Mouse (Mus musculus) spleen, embryonic (tissue): ENCODE data around the gene Upb1.

Experiments used
- CTCF ChIA-PET: fragments of 350-600 bp; sonication (Branson Sonifier 250); formaldehyde crosslinking; loops from one replicate; lab custom pipeline; 2022; lab: Charles Lee

The Upb1 gene

GRCm38 (mm10) chr10:75424498-75424901 lies 23.6 kb downstream of the Upb1 start:
- CTCF ChIA-PET: no interaction called here

- CTCF ChIA-PET: interaction anchor here (0.6 to 0.7 kb wide), 2 partner anchors 12 to 207 kb away, joined by 3 read pairs; no protein-coding TSS in a partner anchor
Measured at GRCm38 (mm10) chr10:75428049-75429003, 27.4 kb downstream of the Upb1 start.

GRCm38 (mm10) chr10:75429004-75429380 lies 28.1 kb downstream of the Upb1 start:
- CTCF ChIA-PET: interaction anchor here (0.7 kb wide), 1 partner anchor 11 kb away, joined by 3 read pairs; no protein-coding TSS in a partner anchor

GRCm38 (mm10) chr10:75429522-75430146 lies 28.7 kb downstream of the Upb1 start:
- CTCF ChIA-PET: interaction anchor here (0.6 to 0.7 kb wide), 3 partner anchors 21 to 142 kb away, joined by 3 to 6 read pairs (median 3); no protein-coding TSS in a partner anchor

- CTCF ChIA-PET: interaction anchor here (0.6 to 0.7 kb wide), 3 partner anchors 20 to 142 kb away, joined by 3 to 6 read pairs (median 3); no protein-coding TSS in a partner anchor
Measured at GRCm38 (mm10) chr10:75430147-75430537, 29.2 kb downstream of the Upb1 start.

- CTCF ChIA-PET: no interaction called here
Measured at GRCm38 (mm10) chr10:75430633-75431032, 29.7 kb downstream of the Upb1 start.

- CTCF ChIA-PET: no interaction called here
Measured at GRCm38 (mm10) chr10:75436604-75437217, 35.8 kb downstream of the Upb1 start.

- CTCF ChIA-PET: no interaction called here
Measured at GRCm38 (mm10) chr10:75437284-75437683, 36.4 kb downstream of the Upb1 start.

- CTCF ChIA-PET: interaction anchor here (0.6 to 0.7 kb wide), 4 partner anchors 59 to 402 kb away, joined by 3 to 4 read pairs (median 3); no protein-coding TSS in a partner anchor
Measured at GRCm38 (mm10) chr10:75438132-75438810, 37.4 kb downstream of the Upb1 start.

GRCm38 (mm10) chr10:75439211-75439811 lies 38.4 kb downstream of the Upb1 start:
- CTCF ChIA-PET: interaction anchor here (0.7 to 1.2 kb wide), 2 partner anchors 188 to 251 kb away, joined by 3 read pairs; no protein-coding TSS in a partner anchor

GRCm38 (mm10) chr10:75440756-75441155 lies 39.8 kb downstream of the Upb1 start:
- CTCF ChIA-PET: interaction anchor here (0.8 kb wide), 1 partner anchor 12 kb away, joined by 3 read pairs; no protein-coding TSS in a partner anchor

GRCm38 (mm10) chr10:75441800-75442199 lies 40.9 kb downstream of the Upb1 start:
- CTCF ChIA-PET: interaction anchor here (0.6 kb wide), 1 partner anchor 1017 kb away, joined by 3 read pairs; no protein-coding TSS in a partner anchor

- CTCF ChIA-PET: no interaction called here
Measured at GRCm38 (mm10) chr10:75443017-75443416, 42.1 kb downstream of the Upb1 start.

GRCm38 (mm10) chr10:75444111-75444826 lies 43.4 kb downstream of the Upb1 start:
- CTCF ChIA-PET: interaction anchor here (0.5 to 0.8 kb wide), 5 partner anchors 9 to 172 kb away, joined by 3 to 12 read pairs (median 3); no protein-coding TSS in a partner anchor

GRCm38 (mm10) chr10:75445030-75445429 lies 44.1 kb downstream of the Upb1 start:
- CTCF ChIA-PET: interaction anchor here (0.5 to 0.8 kb wide), 5 partner anchors 8 to 173 kb away, joined by 3 to 12 read pairs (median 4); no protein-coding TSS in a partner anchor

GRCm38 (mm10) chr10:75446501-75447083 lies 45.7 kb downstream of the Upb1 start:
- CTCF ChIA-PET: no interaction called here

- CTCF ChIA-PET: no interaction called here
Measured at GRCm38 (mm10) chr10:75447489-75447888, 46.6 kb downstream of the Upb1 start.

GRCm38 (mm10) chr10:75448806-75449420 lies 48.0 kb downstream of the Upb1 start:
- CTCF ChIA-PET: no interaction called here

- CTCF ChIA-PET: interaction anchor here (0.6 kb wide), 1 partner anchor 20 kb away, joined by 3 read pairs; no protein-coding TSS in a partner anchor
Measured at GRCm38 (mm10) chr10:75450331-75450730, 49.4 kb downstream of the Upb1 start.
